Mouse (Mus musculus) kidney, adult 8-10 months (tissue): ENCODE results near the gene Btbd3.

ENCODE experiments used
- DNase-seq, 2 experiments: peaks; one replicate each; pipeline ENCODE4 v3.0.0; 2022

Btbd3 gene

DNA sequence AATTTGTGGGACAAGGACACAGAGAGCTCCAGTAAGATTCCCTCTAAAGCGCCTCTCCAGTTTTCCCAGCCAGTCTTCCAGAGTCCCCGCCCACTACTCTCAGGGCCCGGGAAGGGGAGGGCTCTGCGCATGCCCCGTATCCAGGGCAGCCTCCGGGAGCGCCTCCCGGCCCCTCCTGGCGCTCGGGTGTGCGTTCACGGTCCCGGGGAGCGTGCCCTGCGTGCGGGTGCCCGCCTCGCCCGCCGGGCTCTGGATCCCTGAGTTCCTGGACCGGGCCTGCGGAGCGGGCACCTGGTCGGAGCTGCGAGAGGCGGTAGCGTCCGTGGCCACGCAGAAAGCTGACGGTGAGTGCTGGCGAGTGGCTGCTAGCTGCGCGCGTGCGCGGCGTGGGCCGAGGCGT lies at the start of gene Btbd3:
TSS of gene Btbd3 (plus strand) at position 155 of the 400 bp plus-strand sequence.
- peak; percentile 95 for DNase-seq

DNA sequence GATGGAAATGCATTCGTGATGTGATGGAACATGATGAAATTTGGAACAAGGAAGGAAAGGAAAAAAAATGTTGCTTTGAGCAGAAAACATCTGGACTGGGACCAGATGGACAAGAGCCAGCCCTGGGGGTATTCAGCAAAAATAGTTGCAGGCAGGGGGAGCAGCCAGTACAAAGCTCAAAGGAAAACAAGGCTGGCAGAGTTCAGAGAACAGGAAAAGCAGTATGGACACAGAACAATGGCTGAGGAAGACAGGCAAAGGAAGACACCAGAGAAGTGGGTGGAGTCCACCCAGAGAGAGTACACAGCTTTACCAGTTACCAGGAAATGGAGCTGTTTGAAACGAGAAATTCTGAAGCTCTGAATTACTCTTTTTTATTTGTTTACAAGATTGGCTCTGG lies 40.8 kb upstream of the Btbd3 start:
- DNase-seq: peak; percentile 52 to 54

DNA sequence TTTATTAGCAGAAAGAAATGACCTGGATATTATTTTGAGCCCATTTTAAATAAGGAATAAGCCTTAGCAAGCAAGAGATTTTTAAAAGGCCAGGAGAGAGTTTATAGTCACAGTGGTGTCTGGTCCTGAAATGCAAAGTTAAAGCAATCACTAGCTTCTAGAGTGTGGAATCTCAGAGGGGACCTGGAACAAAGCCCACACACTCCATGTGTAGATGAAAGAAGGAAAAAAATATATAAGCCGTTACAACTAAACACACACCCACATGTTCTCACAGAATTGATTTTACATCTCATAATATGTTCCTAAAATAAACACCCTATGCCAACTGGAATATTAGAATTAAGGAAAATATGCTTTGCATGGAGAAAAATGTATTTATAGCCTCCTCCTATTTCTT lies 36.1 kb upstream of the Btbd3 start:
- no peak for DNase-seq

DNA sequence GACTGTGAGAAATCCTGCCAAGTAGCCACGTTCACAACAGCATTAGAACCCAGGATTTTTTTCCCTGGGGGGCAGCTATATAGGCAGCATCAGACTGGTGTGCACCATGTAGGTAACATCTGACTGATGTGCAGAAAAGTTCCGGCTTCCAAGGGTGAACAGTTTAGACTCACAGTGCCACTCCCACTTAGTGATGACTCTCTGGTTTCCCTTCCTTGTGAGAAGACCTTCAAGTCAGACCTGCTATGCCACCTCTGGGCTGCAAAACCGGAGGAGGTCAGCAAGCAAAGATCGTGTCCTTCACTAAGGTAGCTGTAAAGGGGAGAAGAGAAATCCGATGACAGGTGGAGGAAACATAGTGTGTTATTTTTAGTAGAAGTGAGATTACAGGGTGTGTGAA lies 24.1 kb upstream of the Btbd3 start:
- DNase-seq: no peak

DNA sequence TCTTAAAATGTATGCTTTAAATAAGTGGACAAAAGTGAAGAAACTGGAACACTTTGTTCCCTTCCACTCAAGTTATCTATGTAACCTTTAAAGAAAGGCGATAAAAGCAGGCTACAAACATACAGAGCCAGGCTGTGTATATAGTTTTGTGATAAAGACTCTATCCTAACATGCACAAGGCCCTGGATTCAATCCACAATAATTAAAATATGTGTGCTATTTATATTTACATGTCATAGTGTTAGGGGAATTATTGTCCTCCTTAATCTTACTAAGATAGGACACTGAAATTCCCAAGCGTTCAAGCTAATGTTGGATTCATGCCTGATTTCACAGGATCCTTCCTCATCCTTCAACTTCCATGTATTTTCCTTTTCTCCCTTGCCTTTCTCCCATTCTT lies 20.2 kb upstream of the Btbd3 start:
- DNase-seq: no peak

DNA sequence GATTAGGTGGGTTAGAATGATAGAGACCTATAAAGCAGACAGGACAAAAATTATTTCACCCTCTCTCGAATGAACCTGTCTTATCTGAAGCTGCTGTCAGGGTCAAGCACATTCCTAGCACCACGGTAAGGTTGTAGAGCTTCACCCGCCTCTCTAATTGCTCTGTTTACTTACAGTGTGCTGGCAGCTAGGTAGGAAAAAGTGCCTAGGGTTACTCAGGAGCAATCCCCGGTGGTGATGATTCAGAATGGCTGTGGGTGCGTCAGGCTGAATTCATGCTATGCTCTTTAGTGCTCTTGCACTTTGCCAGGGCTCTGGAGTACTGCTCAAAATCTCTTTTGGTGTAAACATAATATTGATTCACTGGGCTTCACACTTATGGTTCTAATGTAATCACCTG lies 13.9 kb upstream of the Btbd3 start:
- DNase-seq: no peak

DNA sequence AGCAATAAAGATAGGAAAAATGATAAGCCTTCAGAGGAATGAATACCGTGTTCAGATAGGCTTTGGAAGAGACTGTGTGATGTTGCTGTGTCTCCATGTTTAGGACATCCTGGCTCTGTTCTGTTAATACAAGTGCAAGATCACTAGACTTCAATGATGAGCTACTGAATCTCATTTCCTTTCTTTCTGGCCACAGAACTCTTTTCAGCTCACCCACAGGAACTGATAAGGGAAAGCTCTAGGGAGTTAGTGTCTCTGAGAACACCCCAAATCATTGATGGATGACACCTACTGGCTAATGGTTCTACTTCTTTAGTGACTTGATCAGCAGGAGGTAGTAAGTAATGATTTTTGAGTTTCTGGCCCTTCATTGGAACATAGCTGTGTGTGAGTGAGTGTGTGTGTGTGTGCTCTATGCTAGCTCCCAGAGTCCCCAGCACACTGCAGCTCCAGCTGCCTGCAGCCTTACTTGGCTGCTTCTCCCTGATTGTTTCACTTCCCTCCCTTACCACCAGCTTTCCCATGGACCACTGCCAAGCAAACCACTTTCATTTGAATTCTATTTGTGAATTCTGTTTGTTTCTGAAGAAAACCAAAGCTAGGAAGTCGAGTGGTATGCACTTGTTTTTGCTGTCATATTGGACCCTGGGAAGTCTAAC lies 10.6 kb upstream of the Btbd3 start:
- no peak for DNase-seq

DNA sequence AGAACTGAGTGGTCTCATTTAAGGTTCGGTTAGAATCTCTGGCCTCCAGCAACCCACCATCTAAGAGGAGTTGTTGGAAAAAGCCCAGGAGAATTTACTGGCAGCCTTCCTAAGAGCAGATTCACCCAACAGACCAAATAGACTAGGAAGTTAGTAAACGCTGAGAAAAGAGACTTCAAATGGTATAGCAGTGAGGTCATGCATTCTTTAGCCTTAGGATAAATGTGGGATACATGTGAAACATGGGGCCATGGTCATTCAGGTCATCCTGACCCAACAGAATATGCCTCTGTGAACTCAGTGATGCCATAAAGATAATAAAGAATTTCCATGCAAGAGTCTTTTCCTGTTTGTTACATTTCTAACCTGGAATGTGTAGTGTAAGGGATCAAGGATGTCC lies 8.4 kb upstream of the Btbd3 start:
- no peak for DNase-seq

DNA sequence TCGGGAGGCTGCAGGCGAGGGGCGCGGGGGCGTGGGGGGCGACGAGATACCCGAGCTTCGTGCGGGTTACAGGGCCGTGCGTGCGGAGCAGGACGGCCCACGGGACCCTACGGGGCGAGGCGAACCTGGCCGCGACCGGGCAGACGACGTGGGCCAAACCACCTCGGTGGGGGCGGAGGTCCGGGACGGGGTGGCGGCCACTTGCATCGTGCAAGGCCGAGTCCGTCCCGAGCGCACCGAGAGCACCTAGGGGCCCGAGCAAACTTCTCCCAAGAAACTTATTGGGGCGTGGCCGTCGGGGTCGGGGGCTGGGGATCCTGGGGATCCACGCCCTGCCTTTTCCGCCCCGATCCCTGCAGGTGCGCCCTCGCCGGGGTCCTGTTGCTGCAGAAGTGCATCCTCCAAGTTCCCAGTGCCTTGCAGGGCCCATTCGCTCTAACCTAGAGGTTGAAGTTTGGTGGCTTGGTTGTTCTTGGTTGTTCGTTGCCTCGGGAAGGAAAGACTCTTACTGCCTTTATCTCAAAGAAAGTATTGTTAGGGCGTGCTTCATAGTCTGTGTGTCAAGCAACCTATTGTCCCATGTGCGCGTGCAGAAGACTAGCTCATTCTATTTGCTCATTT lies 596 bp downstream of the Btbd3 start:
- DNase-seq: peak in 1 of 2 experiments; percentile 30

DNA sequence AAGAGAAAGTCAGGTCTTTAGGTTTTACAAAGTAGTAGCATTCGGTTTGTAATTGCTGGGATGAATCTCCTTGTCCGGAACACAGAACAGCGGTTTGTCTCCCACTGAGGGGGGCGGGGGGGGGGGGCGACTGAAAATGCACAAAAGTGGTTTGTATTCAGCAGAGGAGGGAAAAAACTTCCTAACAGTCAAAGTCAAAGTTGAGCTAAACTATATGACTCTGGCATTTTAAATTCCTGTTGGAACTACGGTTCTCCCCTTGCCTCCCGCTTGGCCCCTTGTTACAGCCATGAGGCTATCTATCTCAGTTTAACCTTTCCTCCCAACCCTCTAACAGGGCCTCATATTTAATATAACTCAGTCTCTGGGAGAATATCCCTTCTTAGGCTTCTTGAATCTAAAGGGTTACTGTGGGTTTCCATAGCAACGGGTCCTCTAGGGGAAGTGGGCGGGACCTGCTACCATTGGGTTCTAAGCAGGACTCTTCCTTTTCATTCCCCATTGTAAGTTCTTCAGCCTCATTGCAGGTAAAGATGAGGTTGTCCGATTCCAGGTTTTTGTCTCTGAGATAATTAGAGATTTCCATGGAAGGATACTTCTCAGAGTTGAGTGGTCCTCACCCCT lies 1.4 kb downstream of the Btbd3 start:
- DNase-seq: peak; percentile 39 to 52

DNA sequence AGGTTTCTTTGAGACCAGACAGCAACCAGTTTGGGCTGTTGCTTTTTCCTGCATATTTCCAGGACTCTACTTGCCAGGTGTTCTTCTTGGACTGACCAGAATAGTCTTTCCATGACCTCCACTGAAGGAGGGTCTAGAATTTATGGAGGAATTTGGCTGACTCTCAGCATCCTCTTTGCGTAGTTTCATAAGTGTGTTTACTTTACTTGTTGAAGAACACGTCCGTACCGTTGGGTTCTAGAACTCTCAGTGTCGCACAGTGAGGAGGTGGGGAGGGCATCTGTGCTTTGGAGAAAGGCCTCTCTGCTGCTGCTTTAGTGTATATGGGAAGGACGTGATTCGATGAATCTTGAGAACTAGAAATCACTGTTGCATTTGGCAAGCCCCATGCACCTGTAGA lies 4.8 kb downstream of the Btbd3 start:
- no peak for DNase-seq

DNA sequence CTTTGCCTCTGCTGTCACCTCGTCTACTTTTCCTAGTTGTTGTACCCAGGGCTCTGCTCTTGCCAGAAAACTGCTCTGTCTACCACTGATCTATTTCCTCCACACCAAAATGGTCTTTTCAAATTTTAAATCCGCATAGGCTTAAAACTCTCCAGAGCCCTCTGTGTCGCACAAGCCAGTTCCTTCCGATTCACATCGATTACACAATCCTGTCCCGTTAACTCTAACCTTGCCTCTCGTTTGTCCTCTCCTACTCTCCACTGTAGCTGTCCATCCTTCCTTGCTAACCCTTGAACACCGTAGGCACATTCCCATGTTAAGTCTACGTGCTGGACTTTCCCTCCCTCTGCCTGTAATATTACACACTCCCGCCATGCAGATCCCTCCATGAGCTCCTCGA lies 6.5 kb downstream of the Btbd3 start:
- no peak for DNase-seq

DNA sequence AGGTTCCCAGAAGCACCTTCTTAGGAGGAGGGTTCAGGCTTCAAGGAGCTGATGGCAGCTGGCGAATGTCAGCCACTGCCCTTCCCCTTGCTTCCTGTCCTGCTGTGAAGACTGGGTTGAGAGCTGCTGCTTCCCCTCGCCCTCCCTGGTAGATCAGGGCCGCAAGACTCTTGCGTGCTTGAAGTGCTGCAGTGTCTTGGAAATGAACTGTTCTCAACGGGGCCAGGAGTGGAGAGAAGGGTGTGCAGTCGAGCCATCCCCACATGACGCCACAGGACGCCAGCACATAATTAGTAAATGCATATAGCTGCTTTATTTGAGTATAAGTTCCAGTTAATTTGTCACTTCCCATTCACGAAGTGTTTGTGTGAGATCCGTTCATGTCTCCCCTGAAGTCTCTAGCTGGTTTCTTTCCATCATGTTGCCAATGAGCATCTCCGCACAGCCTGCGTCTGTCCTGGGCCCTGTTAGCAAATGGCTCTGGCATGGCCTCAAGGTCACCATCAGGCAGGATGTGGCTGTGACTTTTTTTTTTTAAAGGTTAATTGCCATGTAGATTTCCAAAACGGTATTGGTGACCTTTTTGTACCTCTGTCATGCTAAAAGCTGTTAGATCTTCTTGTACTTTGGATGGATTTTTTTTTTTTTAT lies 9.1 kb downstream of the Btbd3 start:
- DNase-seq: no peak

DNA sequence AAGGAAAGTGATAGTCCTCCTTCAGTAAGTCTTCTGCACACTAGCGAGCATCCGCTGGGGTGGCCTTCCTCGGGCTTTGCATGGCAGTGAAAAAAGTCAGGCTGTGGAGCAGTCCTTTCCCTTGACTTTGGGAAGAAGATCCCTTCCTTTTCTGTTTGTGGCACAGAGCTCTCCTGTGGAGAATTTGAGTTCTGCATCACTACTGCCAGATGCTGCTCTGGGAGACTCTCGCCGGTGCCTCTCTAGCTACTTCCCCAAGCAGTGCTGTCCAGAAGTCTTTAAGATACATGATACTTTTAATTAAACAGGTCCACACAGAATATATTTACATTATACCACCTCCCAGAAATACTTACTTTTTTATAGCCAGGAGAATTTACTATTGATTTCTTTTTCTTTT lies 10.3 kb downstream of the Btbd3 start:
- DNase-seq: no peak

DNA sequence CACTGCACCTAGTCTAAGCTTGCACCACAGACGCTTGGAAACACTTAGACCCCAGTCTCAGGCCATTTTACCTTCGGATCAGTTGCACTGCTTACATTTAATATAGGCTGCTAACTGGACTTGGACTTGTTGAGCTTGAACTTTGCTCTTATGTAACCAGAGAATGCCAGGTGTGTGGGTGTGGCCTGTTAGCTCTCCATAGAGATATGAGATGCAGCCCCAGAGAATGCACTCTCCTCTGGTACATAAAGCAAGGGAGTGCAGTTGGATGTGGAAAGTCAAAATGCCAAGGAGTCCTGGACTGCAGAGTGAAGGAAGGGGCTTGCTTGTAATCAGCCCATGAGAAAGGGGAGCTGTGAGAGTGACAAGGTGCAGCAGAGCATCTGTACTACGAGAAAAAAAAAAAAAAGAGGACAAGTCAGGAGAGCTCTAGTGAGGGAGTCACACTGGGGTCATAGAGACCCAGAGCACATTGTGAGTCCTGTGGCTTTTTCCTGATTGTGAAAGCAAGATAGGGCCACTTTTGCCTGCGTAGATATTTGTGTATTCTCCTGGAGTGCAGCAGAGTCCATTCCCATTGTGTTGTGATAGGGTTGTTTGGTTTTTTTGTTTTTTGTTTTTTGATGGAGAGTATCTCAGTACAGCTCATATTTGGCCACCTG lies 11.6 kb downstream of the Btbd3 start:
- DNase-seq: no peak

DNA sequence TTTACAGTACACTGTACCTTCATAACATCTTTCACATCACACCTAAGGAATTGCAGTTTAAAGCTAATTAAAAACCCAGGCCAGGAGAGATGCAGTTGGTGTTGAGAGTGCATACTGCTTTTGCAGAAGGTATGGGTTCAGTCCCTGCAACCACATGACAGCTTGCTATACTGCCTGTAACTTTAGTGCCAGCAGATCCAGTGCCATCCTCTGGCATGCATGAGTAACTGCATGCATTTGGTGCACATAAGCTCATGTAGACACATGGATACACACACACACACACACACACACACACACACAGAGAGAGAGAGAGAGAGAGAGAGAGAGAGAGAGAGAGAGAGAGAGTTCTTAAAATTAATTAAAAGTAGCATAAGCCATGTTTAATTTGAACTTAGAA lies 13.0 kb downstream of the Btbd3 start:
- DNase-seq: no peak

DNA sequence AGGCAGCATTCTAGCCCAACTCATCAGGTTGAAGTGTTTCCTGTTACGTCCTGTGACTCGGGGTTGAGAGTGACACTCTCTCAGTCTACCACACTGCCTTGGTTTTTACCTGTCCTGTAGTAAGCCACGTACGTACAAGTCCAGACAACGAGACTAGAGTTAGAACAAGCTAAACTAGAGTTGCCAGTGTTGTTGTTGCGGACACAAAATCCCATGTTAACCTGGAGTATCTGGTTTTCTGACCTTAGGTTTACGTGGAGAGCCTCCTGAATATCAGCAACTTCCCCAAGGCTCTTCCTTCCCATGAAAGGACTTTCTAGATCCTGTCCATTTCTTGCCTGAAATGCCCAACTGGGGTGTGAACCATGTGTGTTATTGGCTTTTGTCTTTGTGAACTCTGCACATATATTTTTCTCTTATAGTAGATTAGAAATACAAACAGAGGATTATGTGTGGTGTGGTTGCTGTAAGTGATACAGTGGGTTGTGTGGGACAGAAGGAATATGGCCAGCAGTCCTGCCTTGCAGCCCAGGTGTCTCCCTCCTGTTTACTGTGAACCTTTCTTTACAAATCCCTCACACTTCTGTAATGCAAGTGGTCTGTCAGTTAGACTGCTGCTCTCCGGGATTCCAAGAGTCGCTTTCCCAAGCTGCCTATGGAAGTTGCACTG lies 17.2 kb downstream of the Btbd3 start:
- DNase-seq: no peak

DNA sequence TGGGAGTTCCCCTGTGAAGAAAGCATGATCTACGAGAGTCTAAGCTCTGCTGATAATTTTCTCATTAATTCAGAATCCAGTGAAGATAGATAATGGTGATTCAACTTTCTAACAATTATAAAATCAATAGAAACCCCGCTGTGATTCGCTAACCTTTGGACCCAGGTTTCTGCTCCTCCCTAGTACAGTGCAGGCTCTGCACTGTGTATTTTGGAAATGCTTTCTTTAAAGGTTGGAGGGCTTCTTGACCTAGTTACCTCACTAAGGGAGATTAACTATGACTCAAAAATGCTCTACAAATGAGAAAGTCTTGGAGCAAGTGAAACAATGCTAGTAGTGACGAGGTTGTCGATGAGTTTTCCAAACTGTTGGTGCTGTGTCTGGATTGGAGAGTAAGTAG lies 17.7 kb downstream of the Btbd3 start:
- no peak for DNase-seq

DNA sequence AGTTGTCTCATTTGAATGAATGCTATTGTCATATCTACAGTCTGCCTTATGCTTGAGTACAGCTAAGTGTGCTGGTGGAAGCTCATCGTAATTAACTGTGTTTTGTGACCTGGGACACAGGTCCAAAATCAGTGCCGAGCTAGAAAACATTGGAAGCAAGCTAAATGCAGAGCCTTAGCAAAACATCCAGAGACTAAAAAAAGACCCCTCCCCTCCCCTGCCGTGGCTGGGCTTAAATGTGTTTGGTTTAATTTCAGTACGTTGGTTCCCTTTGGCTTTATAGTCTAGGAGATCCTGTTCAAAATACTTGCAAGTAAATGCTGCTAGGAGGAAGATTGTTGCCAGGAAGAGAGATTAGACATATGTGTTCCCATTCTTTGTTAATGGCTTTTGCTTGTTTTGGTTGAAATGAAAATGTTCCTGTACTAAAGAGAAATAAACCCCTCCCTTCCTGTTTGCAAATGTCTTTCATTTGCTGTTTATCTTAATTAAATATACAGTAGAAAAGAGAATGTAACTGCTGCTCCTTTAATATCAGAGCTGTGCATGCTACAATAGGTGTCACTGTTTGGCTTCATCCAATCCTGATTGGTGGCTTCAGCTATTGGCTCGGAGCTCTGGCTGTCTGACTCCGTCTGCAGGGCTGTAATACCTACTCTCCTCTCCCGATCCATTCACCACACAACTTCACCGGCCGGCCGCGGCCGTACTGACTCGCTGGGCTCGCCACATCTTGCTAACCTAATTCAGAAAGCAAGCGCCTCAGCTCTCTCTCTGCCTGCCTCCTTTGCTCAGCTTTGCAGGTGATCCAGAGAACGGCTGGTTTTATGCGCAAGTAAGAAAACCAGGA lies 21.7 kb downstream of the Btbd3 start:
- DNase-seq: peak; percentile 63 to 68

DNA sequence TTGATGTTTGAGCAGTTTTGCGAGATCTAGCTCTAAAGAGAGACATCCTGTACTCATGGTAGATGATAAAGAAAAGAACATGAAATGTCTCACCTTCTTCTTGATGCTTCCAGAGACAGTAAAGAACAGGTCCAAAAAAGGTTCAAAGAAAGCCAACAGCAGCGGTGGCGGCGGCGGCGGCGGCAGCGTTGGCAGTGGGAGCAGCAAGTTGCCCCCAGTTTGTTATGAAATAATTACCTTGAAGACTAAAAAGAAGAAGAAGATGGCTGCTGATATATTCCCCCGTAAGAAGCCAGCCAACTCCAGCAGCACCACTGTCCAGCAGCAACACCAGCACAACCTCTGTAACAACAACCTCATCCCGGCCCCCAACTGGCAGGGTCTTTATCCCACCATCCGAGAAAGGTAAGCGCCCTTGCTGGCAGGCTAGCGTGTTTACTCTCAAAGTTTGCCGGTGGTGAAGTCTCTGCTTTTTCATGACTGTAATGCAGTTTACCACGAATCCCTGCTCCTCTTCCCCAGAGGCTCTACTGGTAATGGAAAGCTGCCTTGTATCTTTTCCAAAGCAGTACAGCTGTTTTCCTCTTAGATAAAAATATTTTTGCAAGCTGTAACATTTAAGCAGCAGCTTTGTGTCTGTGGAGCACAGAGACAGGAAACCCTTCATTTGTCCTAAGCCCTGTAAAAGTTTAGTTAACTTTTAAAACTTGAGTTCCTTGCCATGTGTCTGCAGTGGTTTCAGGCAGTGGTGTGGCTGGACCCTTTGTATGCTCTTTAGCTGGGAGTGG lies 22.7 kb downstream of the Btbd3 start:
- DNase-seq: no peak

DNA sequence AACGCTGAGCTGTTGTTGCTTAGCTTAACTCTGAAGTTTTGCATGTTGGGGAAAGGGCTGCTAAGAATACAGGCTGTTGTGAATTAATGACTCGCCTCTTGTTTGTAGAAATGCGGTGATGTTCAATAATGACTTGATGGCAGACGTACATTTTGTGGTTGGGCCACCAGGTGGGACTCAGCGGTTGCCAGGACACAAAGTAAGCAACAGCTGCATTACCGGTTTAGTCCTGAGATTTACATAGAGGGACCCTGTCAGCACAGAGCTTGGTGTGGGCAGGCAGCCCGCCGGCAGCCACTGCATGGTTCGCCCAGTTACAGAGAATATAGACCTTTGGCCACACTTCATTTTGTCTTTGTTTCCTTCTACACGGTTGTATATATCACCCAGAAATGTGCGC lies 23.3 kb downstream of the Btbd3 start:
- DNase-seq: no peak
